Mouse (Mus musculus): ENCODE measurements around the gene Rock2. TPM values are rescaled to one million over a fixed set of nuclear protein-coding genes. Genes with fewer than 3 reads are reported as not detected.
"Not testable (repeated sequence)": the region's sequence is repeated elsewhere in the genome, so short reads cannot be mapped to it uniquely, and the experiment has no call there.

Rock2 gene
- total RNA-seq, 2 experiments from 2014 or later, result 154 to 161 TPM

GRCm38 (mm10) chr12:17015711-17016110 lies 121.0 kb downstream of the Rock2 start:
- Histone ChIP-seq H3K4me3 (no peak overlapping the region), H3K27ac (no peak overlapping the region)
- DNase-seq (ENCODE audit: extremely low spot score in 1 of 2, low spot score in 2 of 2), result no peak
- intact Hi-C loops (cut with DNase I), result no loop called here
- TF ChIP-seq CTCF (IDR thresholded peaks at IDR 0.05), result no peak

- peak; percentile 63 to 83 for DNase-seq (ENCODE audit: extremely low spot score in 1 of 2, low spot score in 2 of 2)
- H3K27ac ChIP-seq, result no peak overlapping the region
- intact Hi-C loops (cut with DNase I), result loop anchor here (2.0 kb wide), 1 partner anchor 238 kb away; no protein-coding TSS in a partner anchor
- H3K4me3 ChIP-seq, result no peak overlapping the region
- TF ChIP-seq CTCF (IDR thresholded peaks at IDR 0.05), result peak; percentile 74
Observed at GRCm38 (mm10) chr12:17018468-17018867, 123.8 kb downstream of the Rock2 start.

GRCm38 (mm10) chr12:17021125-17021524 lies 126.4 kb downstream of the Rock2 start:
- H3K27ac ChIP-seq; H3K4me3 ChIP-seq; intact Hi-C loops (cut with DNase I); DNase-seq (ENCODE audit: extremely low spot score in 1 of 2, low spot score in 2 of 2): not testable (repeated sequence)

GRCm38 (mm10) chr12:17022145-17022544 lies 127.5 kb downstream of the Rock2 start:
- intact Hi-C loops (cut with DNase I), result no loop called here
- no peak for TF ChIP-seq CTCF (IDR thresholded peaks at IDR 0.05)
- Histone ChIP-seq H3K27ac (no peak overlapping the region), H3K4me3 (no peak overlapping the region)
- DNase-seq (ENCODE audit: extremely low spot score in 1 of 2, low spot score in 2 of 2), result no peak

- intact Hi-C loops (cut with DNase I), result no loop called here
- DNase-seq (ENCODE audit: extremely low spot score in 1 of 2, low spot score in 2 of 2), result no peak
- TF ChIP-seq CTCF (IDR thresholded peaks at IDR 0.05), result no peak
- H3K4me3 ChIP-seq, result no peak overlapping the region
- H3K27ac ChIP-seq, result no peak overlapping the region
Observed at GRCm38 (mm10) chr12:17024554-17025110, 129.9 kb downstream of the Rock2 start.

GRCm38 (mm10) chr12:17032694-17033463 lies 138.2 kb downstream of the Rock2 start:
- intact Hi-C loops (cut with DNase I), result loop anchor here (1.0 to 2.0 kb wide), 2 partner anchors 138 to 224 kb away; no protein-coding TSS in a partner anchor
- TF ChIP-seq CTCF (IDR thresholded peaks at IDR 0.05), result peak; percentile 71
- Histone ChIP-seq H3K27ac (no peak overlapping the region; the same call in 1 of the 2 replicates), H3K4me3 (no peak overlapping the region)
- peak; percentile 81 to 82 for DNase-seq (ENCODE audit: extremely low spot score in 1 of 2, low spot score in 2 of 2)

- intact Hi-C loops (cut with DNase I), result loop anchor here (1.0 to 2.0 kb wide), 2 partner anchors 137 to 224 kb away; no protein-coding TSS in a partner anchor
- H3K27ac ChIP-seq, result peak overlapping the region; percentile 56
- peak in 1 of 2 experiments; percentile 28 for DNase-seq (ENCODE audit: extremely low spot score in 1 of 2, low spot score in 2 of 2)
Observed at GRCm38 (mm10) chr12:17033464-17033841, 138.8 kb downstream of the Rock2 start.

GRCm38 (mm10) chr12:17034671-17035070 lies 140.0 kb downstream of the Rock2 start:
- intact Hi-C loops (cut with DNase I), result loop anchor here (5.0 kb wide), 1 partner anchor 53 kb away; no protein-coding TSS in a partner anchor
- no peak for DNase-seq (ENCODE audit: extremely low spot score in 1 of 2, low spot score in 2 of 2)
- TF ChIP-seq CTCF (IDR thresholded peaks at IDR 0.05), result no peak
- Histone ChIP-seq H3K27ac (no peak overlapping the region), H3K4me3 (no peak overlapping the region)

More at GRCm38 (mm10) chr12:17033464-17033841, 138.8 kb downstream of the Rock2 start:
- H3K4me3 ChIP-seq, result no peak overlapping the region
- TF ChIP-seq CTCF (IDR thresholded peaks at IDR 0.05), result no peak

GRCm38 (mm10) chr12:17035128-17035527 lies 140.4 kb downstream of the Rock2 start:
- H3K27ac ChIP-seq, result no peak overlapping the region
- H3K4me3 ChIP-seq, result no peak overlapping the region
- peak; percentile 51 for TF ChIP-seq CTCF (IDR thresholded peaks at IDR 0.05)
- DNase-seq (ENCODE audit: extremely low spot score in 1 of 2, low spot score in 2 of 2), result peak in 1 of 2 experiments; percentile 43
- intact Hi-C loops (cut with DNase I), result loop anchor here (5.0 kb wide), 1 partner anchor 52 kb away; no protein-coding TSS in a partner anchor

GRCm38 (mm10) chr12:17036532-17036931 lies 141.8 kb downstream of the Rock2 start:
- Histone ChIP-seq H3K4me3 (no peak overlapping the region), H3K27ac (peak overlapping the region; percentile 50; the same call in 1 of the 2 replicates)
- intact Hi-C loops (cut with DNase I), result loop anchor here (5.0 kb wide), 1 partner anchor 51 kb away; no protein-coding TSS in a partner anchor
- no peak for DNase-seq (ENCODE audit: extremely low spot score in 1 of 2, low spot score in 2 of 2)
- TF ChIP-seq CTCF (IDR thresholded peaks at IDR 0.05), result no peak

GRCm38 (mm10) chr12:17037053-17037610 lies 142.4 kb downstream of the Rock2 start:
- H3K27ac ChIP-seq, result peak overlapping the region; percentile 63; the same call in 1 of the 2 replicates
- no peak for TF ChIP-seq CTCF (IDR thresholded peaks at IDR 0.05)
- intact Hi-C loops (cut with DNase I), result loop anchor here (5.0 kb wide), 1 partner anchor 50 kb away; no protein-coding TSS in a partner anchor
- peak; percentile 59 to 60 for DNase-seq (ENCODE audit: extremely low spot score in 1 of 2, low spot score in 2 of 2)
- H3K4me3 ChIP-seq, result no peak overlapping the region

Other genes starting within 250 kb of the Rock2 start
- 100 to 1,000 TPM; 135 to 155 TPM for gene Ntsr2, start 241.5 kb upstream of the Rock2 start, total RNA-seq (2021)
- gene Greb1, start 94.0 kb upstream of the Rock2 start, total RNA-seq (2021), result under 1 TPM; 0.96 to 0.97 TPM
- gene E2f6, start 83.9 kb upstream of the Rock2 start, total RNA-seq (2021), result 10 to 100 TPM; 38.1 to 45.8 TPM
- gene Pqlc3, start 105.5 kb downstream of the Rock2 start, total RNA-seq (2021), result 1 to 10 TPM; 1.2 to 1.3 TPM
- 1 to 10 TPM in 1 of 2 experiments, under 1 TPM in 1; 0.57 to 1.1 TPM for gene 2410004P03Rik, start 116.8 kb downstream of the Rock2 start, total RNA-seq (2021)